Mouse (Mus musculus) kidney, postnatal 25 days (tissue): ENCODE data around the gene Usp37.
"Not testable (repeated sequence)": the region's sequence is repeated elsewhere in the genome, so short reads cannot be mapped to it uniquely, and the experiment has no call there.

Experiments
- DNase-seq, 2 experiments: peaks; one replicate each; pipeline ENCODE4 v3.0.0; 2021; ENCODE audit warnings: mixed read lengths in 2 of 2

Gene Usp37

GRCm38 (mm10) chr1:74544184-74544583 is at the start of gene Usp37:
Gene Usp37 (minus strand): TSS chr1:74544284.
- no peak for DNase-seq

GRCm38 (mm10) chr1:74587773-74588445 is 43.8 kb upstream of the Usp37 start, which contains the start of the genes Zfp142 and Bcs1l:
Gene Zfp142 (minus strand): TSS chr1:74588246.
Gene Bcs1l (plus strand): TSS chr1:74588289.
- DNase-seq, result peak; percentile 99

- DNase-seq, result no peak
Observed at GRCm38 (mm10) chr1:74587233-74587772, 43.2 kb upstream of the Usp37 start.

- no peak for DNase-seq
Observed at GRCm38 (mm10) chr1:74584616-74585398, 40.7 kb upstream of the Usp37 start.

GRCm38 (mm10) chr1:74582621-74583020 is 38.5 kb upstream of the Usp37 start:
- no peak for DNase-seq

- no peak for DNase-seq
Observed at GRCm38 (mm10) chr1:74569739-74570719, 25.9 kb upstream of the Usp37 start.

GRCm38 (mm10) chr1:74565834-74566233 is 21.8 kb upstream of the Usp37 start:
- DNase-seq, result no peak

GRCm38 (mm10) chr1:74559061-74559460 is 15.0 kb upstream of the Usp37 start:
- DNase-seq, result no peak

GRCm38 (mm10) chr1:74542451-74542961 is 1.6 kb downstream of the Usp37 start, which contains the start of gene Plcd4:
Gene Plcd4 (plus strand): TSS chr1:74542888.
- DNase-seq, result peak; percentile 20 to 66

- DNase-seq, result no peak
Observed at GRCm38 (mm10) chr1:74538650-74539049, 5.4 kb downstream of the Usp37 start.

- DNase-seq, result peak; percentile 23 to 72
Observed at GRCm38 (mm10) chr1:74528589-74528988, 15.5 kb downstream of the Usp37 start.

GRCm38 (mm10) chr1:74524746-74525145 is 19.3 kb downstream of the Usp37 start:
- peak in 1 of 2 experiments; percentile 51 for DNase-seq

GRCm38 (mm10) chr1:74519875-74520274 is 24.2 kb downstream of the Usp37 start:
- DNase-seq, result no peak

- not testable (repeated sequence) for DNase-seq
Observed at GRCm38 (mm10) chr1:74512999-74513398, 31.1 kb downstream of the Usp37 start.

GRCm38 (mm10) chr1:74511306-74511705 is 32.8 kb downstream of the Usp37 start:
- no peak for DNase-seq

- DNase-seq, result no peak
Observed at GRCm38 (mm10) chr1:74507780-74508179, 36.3 kb downstream of the Usp37 start.

GRCm38 (mm10) chr1:74506471-74506881 is 37.6 kb downstream of the Usp37 start:
- DNase-seq, result peak; percentile 20 to 71

- peak; percentile 100 for DNase-seq
Observed at GRCm38 (mm10) chr1:74505721-74506464, 38.2 kb downstream of the Usp37 start, which contains the start of gene Cnot9. Gene Cnot9 (plus strand): TSS chr1:74506058.

GRCm38 (mm10) chr1:74505393-74505720 is 38.7 kb downstream of the Usp37 start:
- DNase-seq, result no peak

GRCm38 (mm10) chr1:74501106-74501505 is 43.0 kb downstream of the Usp37 start:
- DNase-seq, result no peak

GRCm38 (mm10) chr1:74485792-74486191 is 58.3 kb downstream of the Usp37 start:
- DNase-seq, result no peak
